Mouse (Mus musculus) cerebellum, adult 8-10 months (tissue): ENCODE data around the gene Sipa1l1.

ENCODE experiments used
- DNase-seq: peaks from one replicate; pipeline ENCODE4 v3.0.0; 2022

The Sipa1l1 gene

DNA sequence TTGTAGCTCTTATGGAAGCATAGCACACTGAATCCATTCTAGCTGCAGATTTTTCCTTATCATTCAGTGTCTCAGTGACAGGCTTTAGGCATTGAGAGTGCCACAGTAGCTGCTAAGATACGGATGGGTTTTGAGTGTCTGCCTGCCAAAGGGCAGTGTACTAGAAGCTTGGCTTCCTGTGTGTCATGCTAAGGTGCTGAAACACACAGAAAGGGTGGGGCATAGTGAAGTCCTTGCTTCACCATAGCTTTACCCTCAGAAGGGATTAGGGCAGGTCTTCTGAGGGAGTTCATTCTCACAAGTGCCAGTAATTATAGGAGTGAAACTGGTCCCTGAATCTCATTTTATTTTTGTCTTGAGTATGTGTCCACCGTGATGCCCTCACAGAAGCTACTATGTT, 82.2 kb downstream of the Sipa1l1 start:
- DNase-seq, result no peak

DNA sequence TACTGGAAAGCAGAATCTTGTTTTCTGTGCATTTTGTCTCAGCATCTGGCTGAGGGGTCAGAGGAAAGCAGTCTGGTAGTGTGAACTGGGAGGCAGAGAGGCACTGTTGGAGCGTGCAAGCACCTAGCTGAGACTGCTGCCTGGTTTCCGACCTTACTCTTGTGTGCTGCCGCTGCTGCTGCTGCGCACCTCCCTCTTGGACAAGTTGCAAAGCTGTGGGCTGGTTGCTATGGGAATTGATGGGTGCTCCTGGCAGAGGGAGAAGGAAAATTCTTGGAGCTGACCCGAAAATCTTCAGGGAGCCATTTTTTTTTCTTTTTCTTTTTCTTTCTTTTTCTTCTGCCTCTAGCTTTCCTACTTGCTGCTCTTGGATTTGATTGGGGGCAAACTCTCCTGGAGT, 85.0 kb downstream of the Sipa1l1 start:
- no peak for DNase-seq

DNA sequence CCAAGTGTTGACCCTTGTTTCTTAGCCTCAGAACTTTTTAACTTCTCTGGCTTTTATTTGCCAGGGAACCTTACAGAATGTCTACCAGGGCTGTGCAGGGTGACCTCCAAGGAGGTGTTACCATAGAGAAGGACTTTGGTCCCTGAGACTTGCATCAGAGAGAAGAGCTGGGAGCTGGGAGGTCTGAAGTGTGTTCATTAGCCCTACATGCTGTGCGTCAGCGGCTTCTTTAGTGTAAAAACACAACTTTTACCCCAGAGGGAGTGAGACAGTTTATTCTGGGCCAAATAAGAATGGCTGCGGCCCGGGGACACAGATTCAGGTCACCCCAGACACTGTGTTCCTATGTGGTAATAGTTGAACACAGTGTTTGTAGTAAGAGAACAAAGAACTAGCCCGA, 86.9 kb downstream of the Sipa1l1 start:
- no peak for DNase-seq

DNA sequence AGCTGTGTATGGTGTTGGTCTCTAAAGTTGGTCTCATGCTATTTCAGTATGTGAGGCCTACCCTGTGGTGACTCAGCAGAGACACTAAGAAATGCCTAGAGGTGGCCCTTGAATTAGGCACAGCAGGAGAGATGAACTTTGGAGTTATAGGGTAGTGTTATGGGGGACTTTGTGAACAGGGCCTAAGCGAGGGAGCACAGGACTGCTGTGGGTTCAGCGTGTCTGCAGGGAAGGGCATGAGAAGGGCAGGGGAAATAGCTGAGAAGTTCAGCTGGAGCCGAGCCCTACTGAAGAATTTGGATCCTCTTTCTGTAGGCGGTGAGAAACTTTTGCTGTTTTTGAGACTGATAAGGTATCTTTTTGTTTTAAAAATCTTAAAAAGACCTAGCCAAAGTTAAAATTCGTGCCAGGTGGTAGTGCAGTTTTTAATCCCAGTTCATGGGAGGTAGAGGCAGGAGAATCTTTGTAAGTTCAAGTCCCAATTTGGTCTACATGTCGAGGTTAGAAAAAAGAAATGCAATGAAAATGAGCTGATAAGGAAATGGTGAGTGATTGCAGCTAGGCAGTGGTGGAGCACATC, 87.9 kb downstream of the Sipa1l1 start:
- no peak for DNase-seq

DNA sequence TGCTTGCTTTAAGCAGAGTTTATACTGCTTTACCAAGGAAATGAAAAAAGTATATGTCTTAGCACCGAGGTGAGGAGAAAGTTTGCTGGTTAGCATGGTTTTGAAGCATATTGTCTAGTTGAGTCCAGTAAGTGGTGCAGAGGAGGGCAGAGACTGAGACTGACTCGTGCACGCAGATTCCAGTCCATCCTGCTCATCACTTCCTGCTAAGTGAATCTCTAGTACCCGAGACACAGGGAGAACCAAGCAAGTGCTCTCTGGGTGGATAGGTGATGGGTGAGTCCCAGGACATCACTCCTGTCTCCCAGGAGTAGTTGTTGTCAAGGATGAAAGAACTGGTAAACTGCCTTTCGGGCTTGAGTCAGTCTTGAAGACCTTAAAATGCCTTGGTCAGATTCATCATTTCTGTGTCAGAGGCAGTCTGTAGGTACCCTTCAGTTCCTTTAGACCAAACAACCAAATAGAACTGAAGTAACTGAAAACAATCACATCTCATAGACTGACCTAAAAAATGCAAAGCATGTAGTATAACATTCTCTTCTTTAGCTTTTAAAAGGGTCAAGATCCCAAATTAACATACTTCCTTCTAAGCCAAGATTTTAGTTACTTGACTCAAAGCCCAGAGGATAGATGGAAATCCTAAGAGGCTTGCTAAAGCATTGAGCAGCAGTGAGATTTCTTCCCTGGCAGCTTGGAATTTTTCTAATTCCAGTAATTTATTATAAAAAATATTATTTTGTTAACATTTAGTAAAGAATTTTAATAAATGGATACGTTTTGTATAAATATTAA, 89.1 kb downstream of the Sipa1l1 start:
- DNase-seq, result no peak

DNA sequence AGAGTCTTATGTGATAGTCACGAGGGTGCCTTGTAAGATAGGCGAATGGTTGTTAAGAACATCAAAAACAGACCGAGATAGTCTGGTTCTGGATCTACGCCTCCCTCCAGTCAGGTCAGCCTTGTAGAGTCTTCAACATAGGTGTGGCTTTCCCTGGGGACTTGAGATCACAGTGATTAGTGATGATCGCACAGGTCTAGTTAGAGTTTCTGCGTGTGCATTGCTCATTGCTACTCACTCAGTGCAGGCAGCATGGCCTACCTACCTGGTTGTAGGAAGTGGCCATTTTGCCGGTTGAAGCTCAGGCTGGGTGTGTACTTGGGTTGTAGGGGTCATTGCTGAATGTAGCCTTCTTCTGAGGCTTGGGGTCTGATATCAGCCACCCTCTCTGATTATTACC, 94.3 kb downstream of the Sipa1l1 start:
- DNase-seq, result no peak

DNA sequence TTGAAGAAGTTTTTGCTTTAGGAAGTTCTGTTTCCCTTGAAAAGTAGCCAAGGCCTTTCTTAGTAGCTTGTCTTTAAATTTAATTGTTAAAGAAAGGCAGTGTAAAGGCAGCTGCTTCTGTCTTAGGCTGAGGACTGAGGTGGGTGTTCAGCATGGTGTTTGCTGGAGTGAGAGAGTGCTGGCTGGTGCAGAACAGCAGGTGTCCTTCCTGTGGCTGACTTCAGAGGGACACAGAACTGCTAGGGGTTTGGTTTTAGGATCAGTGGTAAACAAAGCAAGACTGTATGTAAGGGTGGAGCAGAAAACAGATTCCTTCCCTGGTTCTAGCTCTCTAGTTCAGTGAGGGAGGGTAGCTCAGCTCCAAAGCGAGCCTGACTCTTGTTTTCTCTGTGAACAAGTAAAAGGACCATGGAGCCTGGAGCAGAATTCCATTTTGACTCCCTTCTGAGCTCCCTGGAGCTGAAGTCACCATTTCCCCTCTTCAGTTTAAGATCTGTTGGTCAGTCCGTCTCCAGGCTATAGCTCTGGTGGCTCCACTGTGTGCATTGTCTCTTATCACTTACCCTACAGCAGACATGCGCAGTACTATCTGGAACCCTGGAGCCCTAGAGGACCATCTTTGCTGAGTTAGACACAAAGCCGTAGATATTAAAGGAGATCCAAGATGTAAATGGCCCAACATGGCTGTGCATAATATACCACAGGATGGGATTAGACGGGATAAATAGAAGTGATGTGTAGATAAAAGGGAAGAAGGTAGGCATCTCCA, 95.1 kb downstream of the Sipa1l1 start:
- no peak for DNase-seq

DNA sequence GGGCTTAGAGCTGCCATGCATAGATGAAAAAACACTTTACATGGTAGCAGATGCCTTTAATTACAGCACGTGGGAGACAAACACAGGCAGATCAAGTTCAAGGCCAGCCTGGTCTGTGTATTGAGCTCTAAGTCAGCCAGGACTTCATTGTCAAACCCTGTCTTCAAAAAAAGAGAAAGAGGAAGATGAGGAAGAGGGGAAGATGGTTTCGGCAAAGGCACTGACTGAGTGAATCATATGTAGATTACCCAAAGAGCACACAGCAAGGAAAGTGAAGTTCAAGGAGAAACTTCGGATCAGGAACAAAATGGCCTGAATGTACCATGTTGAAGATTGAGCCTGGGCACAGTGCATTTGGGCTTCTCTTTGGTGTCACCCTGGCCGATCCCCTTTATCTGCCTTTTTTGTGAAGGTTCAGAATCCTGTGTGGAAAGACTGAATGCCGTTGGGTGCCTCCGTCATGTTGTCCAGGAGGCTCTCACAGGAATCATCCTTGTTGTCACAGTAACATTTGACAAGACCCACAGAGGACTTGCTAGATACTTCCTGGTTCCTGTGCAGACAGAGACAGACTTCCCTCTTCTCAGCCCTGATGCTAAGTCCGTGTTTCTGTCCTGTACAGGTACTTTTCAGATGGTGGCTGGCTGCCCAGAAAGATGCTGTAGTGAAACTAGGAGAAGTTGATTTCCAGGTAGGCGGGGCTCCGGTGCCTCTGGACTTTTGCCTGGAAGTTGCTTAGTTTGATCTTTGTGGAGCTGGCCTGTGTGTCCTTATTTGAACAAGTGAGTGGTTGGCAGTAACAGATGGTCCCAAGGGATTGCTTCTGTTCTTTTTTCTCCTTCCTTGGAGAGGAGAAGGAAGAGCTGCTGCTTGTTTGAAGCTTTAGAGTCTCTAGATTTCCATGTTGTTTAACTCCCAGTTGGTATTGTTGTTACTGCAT, 96.5 kb downstream of the Sipa1l1 start:
- DNase-seq, result no peak

DNA sequence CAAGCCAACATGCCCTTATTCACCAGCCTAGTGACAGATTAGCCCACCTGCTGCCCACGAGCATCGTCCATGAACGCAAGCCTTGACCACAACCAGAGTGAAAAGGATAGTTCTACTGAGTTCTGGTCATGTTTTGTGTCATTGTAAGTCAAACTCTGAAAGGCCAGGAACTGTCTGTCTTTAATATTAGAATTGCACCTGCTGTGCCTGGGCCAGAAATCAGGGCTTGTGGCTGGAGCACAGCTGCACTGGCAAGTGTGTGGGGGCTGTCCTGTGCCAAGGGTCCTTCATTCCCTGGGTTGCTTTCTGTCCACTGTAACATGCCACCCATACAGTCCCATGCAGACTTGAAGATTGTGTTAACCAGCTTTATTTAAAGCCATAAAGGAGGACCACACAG, 102.3 kb downstream of the Sipa1l1 start:
- DNase-seq, result no peak

DNA sequence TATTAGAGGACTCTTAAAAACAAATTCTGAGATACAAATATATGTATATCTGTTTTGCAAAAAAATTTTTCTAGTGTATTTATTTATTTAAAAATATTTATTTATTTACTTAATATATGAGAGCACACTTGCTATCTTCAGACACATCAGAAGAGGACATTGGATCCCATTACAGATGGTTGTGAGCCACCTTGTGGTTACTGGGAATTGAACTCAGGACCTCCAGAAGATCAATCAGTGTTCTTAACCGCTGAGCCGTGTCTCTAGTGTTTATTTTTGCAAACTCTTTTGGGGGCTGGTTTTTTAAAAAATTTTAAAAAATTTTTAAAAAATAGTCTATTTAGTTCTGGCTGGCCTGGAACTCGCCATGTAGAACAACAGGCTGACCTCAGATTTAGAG, 104.4 kb downstream of the Sipa1l1 start:
- DNase-seq, result no peak

DNA sequence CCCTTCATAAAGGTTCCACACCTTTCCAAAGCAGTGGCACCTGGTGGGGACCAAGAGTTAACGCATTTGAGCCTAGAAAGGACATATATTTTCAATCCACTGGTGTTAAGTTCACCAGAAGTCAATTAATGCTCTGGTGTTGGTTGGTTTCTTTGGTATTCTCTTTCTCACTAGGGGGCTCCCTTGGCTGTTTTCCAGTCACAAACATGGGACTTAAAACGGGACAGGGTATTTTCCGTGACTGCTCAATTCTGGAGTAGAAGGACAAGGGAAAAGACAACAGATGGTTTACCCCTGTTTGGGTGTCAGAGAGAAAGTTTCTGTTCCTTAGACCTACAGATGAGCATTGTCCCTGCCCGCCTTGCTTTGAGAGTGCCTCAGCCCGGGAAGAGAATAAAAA, 105.5 kb downstream of the Sipa1l1 start:
- DNase-seq, result no peak

DNA sequence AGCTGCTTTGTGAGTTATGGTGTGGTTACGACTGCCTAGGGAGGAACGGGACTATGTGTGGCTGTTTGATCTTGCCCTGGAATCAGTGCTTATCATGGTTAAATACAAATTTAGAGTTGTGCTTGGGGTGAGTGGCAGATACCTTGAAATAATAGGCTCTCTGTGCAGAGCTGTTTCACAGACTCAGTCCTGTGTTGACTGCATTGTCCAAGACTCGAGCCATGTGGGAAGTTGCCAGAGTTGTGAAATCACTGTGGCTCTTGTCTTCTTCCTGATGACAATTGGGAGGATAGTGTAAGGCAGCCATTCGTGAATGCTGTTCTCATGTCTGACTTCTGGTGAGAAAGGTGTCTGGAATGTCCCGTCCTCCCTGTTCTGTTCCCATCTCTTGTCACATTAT, 106.6 kb downstream of the Sipa1l1 start:
- DNase-seq, result no peak

DNA sequence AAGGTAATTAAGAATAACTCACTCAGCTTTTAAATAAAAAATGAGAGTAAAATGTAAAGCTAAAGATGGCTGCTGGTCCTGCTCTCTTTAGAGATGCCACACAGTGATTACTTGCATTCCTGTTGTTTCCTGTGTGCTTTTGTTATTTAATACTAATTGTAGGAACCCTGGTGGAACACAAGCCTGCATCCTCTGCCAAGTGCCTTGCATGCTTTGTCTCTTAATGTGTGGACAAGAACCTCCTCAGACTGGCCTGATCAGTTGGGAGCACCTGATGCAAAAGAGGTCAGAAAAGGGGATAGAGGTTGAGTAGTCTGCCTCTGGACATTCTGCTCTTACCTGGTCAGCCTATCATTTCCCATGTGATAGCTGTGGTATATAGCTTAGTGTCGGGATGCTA, 107.5 kb downstream of the Sipa1l1 start:
- no peak for DNase-seq

DNA sequence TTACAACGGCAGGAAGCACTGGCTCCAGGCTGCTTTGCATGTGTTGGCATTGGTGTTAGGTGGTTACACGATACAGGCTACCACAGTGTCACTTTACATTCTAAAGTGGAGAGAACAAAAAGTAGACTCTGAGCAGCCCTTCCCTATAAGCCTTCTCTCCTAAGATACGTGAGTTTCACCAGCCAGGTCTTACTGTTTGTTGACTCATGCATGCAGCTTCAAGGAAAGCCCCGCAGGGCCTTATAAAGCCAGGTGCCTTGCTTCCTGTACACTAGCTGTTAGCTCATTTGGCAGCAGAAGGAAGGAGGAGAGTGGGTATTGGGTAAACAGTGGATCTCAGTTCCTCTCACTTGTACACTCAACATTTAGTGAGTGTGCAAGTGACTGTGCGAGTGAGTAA, 115.5 kb downstream of the Sipa1l1 start:
- DNase-seq, result no peak

DNA sequence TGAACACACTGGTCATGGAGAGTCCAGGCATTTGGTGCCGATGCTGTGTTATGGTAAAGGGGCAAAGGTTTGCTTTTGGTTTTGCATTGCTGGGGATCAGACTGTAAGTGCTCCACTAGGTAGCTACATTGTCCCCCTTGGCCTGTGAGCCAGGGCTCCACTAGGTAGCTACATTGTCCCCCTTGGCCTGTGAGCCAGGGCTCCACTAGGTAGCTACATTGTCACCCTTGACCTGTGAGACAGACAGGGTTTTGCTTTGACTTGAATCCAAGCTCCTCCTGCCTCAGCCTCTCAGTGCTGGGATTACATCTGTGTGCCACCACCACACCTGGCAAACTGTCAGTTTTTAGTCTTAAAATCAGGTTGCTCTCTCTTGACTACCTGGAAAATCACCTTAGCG, 115.9 kb downstream of the Sipa1l1 start:
- no peak for DNase-seq

DNA sequence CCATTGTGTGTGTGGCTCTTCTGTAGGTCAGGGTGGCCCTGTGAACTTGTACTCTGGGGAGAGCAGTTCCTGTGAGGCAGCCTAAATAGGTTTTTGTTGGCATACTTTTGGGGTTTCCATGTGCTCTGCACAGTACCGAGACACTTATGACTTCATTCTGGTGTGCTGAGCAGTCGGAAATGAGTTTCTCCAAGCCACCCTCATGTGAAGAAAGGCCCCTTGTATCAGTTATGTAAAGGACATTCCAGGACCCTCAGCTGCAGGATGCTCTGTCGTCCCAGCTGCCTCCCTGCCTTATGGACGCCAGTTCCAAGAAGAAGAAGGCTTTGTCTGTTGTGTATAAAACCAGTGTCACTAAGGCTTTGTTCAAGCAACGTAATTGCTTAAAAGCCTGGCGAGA, 116.9 kb downstream of the Sipa1l1 start:
- no peak for DNase-seq

DNA sequence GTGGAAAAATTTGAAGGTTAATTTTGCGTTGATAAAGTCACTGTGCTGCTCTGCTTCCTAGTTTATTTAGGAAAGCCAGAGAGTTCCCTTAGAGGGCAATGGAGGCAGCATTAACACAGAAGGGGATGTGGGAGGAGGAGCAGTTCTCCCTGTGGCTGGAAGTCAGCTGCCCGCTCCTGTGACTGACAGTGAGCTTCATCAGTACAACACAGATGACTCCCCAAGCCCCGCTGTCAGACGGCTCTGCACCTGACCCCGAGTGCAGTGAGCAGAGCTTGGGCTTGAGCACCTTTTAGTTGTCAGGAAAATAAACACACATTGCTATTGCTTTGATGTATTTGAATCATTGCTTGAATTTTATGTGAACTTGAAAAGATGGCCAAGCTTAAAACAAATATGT, 117.7 kb downstream of the Sipa1l1 start:
- DNase-seq, result no peak

DNA sequence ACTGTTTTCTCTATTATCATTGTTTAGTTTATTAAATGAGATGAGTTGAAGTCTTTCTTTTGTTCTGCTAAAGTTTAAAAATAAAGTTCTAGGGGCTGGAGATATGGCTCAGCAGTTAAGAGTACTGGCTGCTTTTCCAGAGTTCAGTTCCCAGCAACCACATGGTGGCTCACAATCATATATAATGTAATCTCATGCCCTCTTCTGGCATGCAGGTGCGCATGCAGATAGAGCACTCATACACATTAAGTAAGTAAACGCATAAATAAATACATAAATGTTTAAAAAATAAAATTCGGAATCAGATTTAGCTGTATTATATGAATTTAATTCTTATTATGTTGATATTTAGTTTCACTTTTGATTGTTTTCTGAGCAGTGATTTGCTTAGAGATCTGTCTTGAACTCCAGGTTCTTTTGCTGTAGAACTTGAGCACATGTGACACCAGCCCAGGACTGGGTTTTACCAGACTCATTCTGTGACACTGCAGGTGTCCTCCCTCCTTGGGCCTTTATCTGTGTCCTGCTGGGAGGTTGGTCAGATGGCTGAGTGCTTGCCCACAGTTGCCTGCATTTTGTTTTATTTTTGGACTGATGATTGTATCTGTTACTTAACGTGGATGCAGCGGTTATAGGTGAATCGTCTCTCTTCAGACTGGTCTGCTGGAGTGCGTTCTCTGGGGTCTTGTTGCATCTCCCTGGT, 124.6 kb downstream of the Sipa1l1 start:
- no peak for DNase-seq

DNA sequence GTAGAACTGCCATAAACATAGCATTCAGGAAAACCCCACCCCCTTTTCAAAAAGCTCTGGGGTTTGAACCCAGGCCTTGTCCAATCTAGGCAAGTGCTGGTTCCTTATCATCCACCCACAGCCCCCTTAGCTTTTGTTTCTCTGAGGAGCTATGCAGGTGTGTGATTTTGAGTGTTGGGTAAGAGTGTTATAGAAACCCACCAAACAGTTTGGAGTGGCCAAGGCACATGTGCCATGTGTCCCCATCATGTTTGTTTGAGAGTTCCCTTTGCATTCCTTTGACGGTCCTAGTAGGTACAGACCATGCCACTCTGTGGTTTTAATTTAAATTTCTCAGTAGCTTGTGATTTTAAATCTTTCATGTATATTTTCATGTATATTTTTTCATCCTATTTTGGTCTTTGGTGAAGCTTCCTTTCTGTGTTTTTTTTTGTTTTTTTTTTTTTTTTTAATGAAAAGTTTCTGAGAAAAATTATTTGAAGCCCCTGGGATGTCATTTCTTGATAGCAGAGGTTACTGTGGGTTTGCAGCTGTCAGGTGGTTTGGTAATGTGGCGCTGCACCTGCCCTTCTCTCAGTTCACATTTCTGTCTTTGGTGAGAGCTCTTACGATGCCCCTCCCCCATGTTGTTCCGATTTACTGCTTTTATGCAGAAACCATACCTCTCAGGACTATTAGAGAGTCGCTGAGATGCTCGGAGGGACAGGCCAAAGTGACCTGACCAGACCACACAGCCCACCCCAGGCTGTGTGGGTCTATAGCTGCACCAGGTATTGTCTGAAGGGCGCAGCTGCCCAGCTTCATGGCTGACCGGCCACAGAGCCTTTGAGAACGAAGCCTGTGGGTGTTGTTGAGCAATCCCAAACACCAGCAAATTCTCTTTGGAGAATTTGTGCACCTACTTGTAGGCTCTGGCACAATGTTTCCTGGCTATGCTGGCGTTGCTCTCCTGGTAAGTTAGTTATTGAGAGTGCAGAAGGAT, 126.1 kb downstream of the Sipa1l1 start:
- no peak for DNase-seq

DNA sequence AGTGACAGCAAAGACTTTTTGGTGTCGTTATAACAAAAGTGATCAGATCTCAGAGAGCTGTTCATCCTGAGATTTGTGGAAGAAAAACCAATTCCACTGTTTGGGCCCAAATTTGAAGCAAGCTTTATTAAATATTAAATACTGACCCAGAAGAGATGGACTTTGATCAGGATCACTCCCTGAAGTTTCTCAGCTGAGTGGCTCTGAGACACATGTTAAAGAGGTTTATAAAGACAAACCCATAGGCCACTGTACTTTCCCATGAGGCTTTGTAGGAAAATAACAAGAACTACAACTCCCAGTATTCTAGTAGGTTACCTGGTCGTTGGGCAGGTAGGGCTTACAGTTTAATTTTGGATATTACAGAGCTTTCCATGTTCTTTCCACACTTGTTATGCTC, 127.2 kb downstream of the Sipa1l1 start:
- DNase-seq, result no peak

DNA sequence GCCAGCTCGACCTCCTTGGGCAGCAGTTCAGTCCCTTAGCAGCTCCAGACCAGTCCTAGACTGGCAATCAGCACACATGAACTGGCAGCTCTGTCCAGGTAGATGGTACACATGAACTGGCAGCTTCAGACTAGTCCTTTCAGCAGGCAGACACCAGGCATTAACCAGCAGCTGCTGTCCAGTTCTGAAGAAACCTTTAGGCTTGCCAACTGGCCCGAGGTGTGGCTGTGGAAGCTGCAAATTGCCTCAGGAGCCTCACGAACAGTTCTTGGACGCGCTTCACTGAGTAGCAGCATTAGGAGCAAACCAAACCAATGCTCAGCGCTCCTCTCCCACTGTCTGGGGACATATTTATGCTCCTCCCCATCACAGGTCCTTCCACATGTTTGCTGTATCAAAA, 128.1 kb downstream of the Sipa1l1 start:
- DNase-seq, result no peak
